Mouse (Mus musculus) heart, postnatal 36 days (tissue): ENCODE results near the gene Pick1. TPM values are rescaled to one million over a fixed set of nuclear protein-coding genes. Genes with fewer than 3 reads are reported as not detected.
A peak's percentile ranks its signal among the peaks of the same experiment; 100 is the strongest.
"Not testable (repeated sequence)": the region's sequence is repeated elsewhere in the genome, so short reads cannot be mapped to it uniquely, and the experiment has no call there.

ENCODE experiments used
- DNase-seq, 2 experiments: peaks; one replicate each; pipeline ENCODE4 v3.0.0; 2021 to 2022
- intact Hi-C: fragments of 180-260 bp; cut with DNase I; formaldehyde crosslinking; loops from one replicate; pipeline ENCODE4 v1.15.1; 2025
- total RNA-seq, 2 experiments: library from RNA; stranded (reverse); gene quantifications; 2 replicates each; pipeline ENCODE4 v1.2.3; 2021

Pick1 gene
- total RNA-seq, 2 experiments from 2014 or later = 22.4 to 24.1 TPM

DNA sequence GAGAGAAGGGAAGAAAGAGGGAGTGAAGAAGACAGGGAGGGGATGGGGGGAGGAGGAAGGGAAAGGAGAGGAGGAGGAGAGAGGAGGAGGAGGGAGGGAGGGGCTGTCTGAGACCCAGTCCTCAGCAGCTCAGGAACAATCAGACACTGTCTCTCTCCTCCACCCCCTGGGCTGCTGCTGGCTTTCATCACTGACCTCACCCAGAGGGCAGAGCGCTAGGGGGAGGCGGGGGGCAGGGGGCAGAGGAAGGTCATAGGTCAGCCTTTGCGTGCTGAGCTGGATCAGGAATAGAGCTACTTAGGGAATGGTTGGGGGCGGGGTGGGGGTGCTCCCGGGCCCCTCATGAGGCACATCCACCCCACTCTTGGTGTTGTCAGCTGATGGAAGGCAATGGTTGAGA lies 5.3 kb upstream of the Pick1 start:
- no peak for DNase-seq
- intact Hi-C loops = loop anchor here (1.0 to 5.0 kb wide), 3 partner anchors 244 to 439 kb away; no protein-coding TSS in a partner anchor

DNA sequence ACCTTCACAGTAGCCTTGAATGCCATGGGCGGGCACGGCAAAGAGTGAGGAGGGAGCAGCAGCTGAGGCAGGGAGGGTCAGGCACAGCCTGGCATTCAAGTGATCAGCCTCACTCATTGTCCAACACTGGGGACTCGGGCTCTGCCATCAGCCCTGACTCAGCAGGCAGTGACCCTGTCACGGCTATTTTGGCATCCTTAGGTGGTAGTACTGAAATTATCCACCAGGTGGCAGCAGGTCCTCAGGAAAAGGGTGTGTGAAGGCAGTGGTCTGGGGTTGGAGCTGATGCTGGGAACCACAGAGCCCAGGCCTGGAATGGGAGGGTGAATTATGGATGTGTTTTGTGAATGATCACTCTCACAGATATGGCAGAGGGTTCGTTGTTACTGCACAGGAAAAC lies 4.3 kb upstream of the Pick1 start:
- DNase-seq = peak; percentile 90 to 91
- intact Hi-C loops = loop anchor here (1.0 to 5.0 kb wide), 3 partner anchors 243 to 438 kb away; no protein-coding TSS in a partner anchor

DNA sequence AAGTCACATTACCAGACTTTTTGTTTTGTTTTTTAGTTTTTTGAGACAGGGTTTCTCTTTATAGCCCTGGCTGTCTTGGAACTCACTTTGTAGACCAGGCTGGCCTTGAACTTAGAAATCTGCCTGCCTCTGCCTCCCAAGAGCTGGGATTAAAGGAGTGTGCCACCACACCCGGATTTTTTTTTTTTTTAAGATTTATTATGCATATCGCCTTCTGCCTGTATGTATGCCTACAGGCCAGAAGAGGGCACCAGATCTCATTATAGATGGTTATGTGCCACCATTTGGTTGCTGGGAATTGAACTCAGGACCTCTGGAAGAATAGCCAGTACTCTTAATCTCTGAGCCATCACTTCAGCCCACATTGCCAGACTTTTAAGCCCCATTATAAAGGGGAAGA lies 3.2 kb upstream of the Pick1 start:
- intact Hi-C loops = loop anchor here (2.0 kb wide), 1 partner anchor 381 kb away; no protein-coding TSS in a partner anchor
- DNase-seq = not testable (repeated sequence)

DNA sequence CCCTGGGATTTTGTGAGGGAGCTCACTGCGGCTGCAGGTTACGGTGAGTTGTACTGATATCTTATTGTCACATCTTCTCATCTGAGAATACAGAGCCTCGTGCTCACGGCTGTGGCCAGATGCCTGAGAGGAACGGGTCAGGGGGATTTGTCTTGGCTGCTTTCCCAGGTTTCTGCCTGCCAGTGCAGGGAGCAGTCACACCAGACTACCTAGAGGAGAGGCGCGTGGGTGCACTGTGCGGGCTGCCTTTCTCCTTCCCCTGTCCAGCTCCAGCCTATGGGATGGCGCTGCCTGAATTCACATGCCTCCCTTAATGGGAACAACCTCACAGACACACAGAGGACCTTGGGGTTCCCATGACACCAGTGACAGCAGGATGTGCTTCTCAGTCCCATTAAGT lies 6.3 kb downstream of the Pick1 start:
- intact Hi-C loops = no loop called here
- no peak for DNase-seq

DNA sequence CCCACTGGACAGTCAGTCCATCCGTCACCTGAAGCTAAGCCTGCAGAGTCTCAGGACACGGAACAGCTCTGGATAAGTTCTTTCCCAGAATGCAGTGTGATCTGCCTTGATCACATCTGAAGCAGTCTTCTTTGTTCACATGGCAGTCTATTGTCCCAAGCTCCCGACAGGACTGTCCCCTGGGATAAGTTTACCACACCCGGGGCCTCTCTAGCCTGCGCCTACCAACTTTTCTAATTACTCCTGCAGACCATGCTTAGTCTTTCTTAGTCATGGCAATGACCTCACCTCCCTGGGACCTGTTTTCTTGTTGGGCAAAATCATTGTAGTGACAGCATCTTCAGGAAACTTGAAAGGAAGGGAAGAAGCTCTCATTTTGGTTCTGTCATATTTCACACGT lies 9.1 kb downstream of the Pick1 start:
- DNase-seq = no peak

DNA sequence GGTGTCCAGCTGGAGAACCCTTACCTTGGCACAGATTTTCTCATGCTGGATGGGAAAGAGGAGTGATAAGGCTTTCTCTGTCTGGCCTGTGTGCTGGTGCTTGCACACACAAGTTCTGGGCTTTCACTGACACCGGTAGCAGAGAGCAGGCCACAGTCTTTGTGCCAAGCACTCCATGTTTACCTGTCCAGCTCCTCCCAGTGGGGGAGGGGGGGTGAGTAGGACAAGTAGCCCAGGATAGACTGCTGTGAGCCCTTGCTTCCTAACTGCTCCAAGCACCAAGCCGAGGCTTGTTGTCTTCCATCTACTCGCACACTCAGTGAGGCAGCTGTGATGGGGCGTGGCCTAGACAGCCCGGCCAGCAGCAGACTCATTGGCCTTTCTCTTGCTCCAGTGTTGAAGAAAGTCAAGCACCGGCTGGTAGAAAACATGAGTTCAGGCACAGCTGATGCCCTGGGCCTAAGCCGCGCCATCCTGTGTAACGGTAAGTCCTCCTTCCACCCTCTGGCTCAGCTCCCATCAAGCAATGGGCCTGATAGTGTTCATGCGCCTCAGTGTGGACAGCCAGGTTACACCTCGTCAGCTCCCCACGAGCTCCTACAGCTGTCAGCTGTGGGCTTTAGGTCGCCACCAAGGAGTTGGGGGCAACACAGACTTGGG lies 13.7 kb downstream of the Pick1 start:
- intact Hi-C loops = loop anchor here (1.0 to 5.0 kb wide), 6 partner anchors 40 to 365 kb away; partner anchors contain the start of genes Dmc1, Maff and Tmem184b
- DNase-seq = no peak

More for the DNA sequence above, 9.1 kb downstream of the Pick1 start:
- intact Hi-C loops = no loop called here

DNA sequence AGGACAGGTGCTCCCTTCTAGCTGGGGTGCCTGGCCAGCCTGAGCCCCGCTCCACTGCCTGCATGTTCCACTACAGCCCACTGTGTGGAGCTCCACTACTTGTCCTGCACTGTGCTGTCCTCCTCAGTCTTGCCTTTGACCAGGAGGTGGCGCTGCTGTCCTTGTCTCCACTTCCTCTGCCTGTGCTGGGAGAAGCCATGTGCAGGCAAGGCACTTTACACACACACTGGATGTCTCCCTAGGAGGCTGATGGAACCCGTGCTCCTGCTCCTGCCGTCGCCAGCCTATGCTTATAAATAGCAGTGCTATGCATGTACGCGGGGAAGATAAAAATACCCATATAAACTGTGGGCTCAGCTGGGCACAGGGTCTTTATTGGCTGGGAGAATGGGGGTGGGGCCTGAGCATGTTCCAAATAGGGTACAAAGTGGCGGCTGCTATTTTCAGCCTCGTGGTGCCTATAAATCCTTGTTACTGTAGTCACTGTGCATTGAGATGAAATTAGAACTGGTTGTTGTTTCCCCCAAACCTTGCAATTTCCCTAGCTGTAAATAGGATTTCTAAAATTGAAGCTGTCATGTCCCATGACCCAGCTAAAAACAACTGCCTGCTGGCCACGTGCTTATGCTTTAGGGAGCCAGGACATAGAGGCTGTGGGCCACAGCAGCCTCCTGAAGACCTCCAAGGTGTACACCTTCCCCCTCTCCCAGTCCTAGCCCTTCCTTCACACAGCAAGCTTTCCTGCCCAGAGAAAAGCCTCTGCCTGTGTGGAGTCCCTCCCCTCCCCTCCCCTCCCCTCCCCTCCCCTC lies 14.5 kb downstream of the Pick1 start:
- intact Hi-C loops = loop anchor here (1.0 to 5.0 kb wide), 6 partner anchors 39 to 364 kb away; partner anchors contain the start of genes Dmc1, Maff and Tmem184b
- peak; percentile 95 to 96 for DNase-seq

DNA sequence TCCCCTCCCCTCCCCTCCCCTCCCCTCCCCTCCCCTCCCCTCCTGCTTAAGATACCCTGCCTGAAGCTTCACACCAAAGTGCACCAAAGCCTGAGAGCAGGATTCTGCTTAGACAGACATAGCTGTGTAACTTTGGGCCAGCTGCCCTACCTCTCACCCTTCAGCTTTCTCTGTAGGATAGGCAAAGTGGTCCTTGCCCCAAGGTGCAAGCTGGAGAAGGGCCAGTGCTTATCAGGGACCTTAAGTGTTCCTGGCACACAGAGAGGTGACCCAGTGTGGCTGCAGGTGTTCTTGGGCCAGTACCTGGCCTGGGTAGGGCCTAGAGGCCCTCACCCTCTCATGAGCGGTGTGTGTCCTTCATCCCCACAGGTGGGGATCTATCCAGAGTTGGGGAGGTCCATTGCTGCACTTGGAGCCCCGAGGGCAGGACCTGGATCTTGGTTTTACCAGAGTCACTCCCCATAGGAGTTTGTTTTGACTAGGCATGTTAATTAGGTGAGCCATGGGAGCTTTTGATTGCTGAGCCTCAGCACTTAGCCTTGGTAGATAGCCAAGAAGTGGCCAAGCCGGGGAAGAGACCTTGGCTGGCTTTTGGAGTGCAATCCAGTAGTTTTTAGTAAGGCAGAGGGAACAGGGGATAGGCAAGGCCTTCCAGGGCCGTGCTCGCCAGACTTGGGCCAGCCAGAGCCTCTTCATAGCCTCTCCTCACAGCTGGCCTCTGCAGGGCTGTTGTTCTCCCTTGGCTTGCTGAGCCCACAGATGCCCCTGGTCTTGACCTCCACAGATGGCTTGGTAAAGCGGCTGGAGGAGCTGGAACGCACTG lies 15.3 kb downstream of the Pick1 start:
- intact Hi-C loops = loop anchor here (5.0 kb wide), 3 partner anchors 38 to 363 kb away; partner anchors contain the start of genes Dmc1 and Maff
- peak in 1 of 2 experiments; percentile 41 for DNase-seq

DNA sequence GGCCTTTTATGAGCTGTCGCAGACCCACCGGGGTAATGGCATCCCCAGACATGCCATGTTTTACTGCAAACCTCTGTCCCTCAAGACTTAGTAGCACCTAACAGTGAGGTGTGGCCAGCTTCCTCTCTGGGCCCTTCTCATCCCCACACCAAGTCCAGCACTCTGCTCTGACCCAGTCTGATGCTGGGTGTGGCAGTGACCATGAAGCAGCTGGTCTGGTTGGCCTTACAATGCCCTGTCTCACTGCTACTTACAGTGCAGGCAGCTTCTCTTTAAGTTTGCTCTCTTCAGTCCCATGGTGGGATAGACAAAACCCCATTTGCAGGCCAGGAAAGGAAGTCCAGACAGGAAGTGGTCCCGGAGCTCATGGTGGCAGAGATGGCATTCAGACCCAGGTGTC lies 16.3 kb downstream of the Pick1 start:
- DNase-seq = no peak
- intact Hi-C loops = no loop called here

DNA sequence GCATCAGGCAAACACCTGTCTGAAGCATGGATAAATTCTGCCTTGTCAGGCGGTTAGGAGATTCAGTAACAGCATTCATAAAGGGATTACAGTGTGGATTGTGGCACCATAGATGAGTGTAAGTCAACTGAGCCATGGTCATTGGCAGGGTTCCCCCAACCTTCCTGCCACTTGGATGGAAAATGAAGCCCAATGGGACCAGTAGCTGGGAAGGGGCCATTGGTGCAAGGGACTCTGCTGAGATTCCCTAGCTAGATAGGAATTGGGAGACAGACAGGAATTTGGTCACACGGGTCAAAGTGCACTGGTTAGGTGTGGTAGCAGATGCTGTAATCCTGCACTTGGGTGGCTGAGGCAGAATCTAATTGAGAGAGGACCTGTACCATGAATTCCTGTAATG lies 21.3 kb downstream of the Pick1 start:
- DNase-seq = no peak
- intact Hi-C loops = no loop called here

DNA sequence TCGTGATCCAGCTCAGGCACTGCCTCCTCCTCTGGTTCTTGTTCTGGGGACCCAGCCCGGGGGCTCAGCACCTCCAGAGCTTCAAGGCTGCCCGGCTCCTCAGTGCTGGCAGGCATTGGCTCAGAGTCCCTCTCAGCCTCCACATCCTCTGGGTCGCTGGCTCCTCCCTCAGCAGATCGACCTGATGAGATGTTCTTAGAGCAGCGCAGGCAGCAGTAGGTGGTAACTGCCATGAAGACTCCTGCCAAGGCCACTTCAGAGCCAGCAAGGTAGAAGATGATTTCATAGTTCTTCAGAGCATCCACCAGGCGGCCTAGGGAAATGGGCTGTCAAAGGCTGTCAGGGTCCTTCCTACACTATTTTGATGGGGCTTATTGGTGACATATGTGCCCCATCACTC lies 22.2 kb downstream of the Pick1 start:
- intact Hi-C loops = no loop called here
- no peak for DNase-seq

DNA sequence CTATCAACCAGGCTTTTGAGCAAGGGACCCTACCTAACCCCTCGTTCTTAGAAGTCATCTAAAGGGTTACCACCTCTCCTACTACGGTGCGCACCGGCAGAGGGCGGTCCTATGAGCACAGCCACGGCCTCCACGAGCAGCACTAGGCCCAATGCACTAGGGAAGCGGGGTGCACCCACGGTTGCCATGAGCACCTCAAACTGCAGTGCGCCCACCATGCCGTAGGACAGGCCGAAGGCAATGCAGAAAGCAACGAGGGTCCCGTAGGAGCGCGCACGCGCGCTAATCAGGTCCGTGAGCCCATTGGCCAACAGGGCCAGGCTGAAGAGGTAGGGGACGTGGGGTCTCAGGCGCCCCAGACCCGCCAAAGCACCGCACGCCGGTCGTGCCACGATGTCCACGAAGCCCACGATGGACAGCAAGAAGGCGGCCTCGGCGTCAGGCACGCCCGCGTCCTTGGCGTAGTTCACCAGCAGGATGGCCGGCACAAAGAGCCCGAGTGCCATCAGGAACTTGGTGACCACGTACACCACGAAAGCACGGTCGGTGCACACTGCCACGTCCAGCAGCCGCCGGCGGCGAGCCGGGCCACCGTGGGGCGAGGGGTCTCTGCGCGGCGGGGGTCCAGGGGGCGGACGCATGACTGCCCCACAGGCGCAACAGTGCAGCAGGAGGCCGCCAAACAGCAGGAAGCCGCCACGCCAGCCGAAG lies 23.0 kb downstream of the Pick1 start:
- DNase-seq = no peak
- intact Hi-C loops = no loop called here

DNA sequence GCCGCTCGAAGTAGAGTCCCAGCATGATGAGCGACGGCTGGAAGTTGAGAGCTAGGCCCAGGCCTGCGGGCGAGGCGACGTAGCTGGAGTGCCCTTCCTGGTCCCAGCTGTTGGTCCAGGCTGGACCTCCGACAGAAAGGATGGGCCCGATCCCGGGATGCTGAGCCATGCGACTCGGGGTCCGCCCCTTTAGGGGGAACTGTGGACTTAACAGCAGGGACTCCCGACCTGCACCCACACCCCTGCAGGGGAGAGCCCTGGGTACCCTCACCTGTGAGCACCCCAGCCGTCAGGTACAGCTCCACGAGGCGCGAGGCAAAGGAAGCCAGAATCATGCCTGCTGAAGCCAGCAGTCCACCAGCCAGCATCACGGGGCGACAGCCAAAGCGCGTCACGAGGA lies 23.6 kb downstream of the Pick1 start:
- intact Hi-C loops = no loop called here
- no peak for DNase-seq

DNA sequence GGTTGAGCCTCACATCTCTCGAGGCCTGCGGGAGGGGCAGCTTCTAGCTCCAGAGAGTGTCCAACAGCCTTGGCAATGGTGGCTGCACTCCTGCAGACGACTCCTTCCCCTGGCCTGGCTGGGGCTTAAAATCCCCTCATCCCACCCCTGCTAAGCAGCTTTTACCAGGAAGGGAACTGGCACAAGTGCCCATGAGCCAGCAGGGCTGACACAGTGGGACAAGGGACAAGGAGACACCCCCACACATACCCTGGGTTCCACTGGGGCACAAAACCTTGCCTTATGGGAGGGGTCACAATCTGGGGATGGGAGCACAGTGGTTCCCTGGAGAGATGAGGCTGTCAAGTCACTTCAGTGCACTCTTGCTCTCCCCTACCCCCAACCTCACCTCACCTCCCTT lies 25.7 kb downstream of the Pick1 start, which contains the start of gene Slc16a8:
Slc16a8 (minus strand) TSS at position 101 of the 400 bp plus-strand sequence.
- intact Hi-C loops = no loop called here
- DNase-seq = no peak

DNA sequence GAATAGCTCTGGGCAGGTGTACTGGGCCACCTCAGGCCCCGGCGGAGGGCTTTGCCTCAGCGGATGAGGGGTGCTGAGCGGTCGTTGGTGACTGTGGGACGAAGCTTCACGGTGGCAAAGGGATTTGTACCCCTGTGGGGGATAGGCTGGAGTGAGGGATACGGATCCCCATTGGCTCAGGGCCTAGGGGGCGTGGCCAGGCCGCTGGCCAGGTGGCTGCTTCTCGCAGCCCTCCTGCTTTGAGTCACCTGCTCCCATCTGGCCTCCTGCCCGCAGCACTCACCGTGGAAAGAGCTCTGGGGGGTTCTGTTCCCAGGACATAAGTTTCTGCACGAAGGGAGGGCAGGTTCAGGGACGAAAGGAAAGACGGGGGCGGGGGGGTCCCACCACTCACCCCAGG lies 29.5 kb downstream of the Pick1 start:
- DNase-seq = no peak
- intact Hi-C loops = no loop called here

DNA sequence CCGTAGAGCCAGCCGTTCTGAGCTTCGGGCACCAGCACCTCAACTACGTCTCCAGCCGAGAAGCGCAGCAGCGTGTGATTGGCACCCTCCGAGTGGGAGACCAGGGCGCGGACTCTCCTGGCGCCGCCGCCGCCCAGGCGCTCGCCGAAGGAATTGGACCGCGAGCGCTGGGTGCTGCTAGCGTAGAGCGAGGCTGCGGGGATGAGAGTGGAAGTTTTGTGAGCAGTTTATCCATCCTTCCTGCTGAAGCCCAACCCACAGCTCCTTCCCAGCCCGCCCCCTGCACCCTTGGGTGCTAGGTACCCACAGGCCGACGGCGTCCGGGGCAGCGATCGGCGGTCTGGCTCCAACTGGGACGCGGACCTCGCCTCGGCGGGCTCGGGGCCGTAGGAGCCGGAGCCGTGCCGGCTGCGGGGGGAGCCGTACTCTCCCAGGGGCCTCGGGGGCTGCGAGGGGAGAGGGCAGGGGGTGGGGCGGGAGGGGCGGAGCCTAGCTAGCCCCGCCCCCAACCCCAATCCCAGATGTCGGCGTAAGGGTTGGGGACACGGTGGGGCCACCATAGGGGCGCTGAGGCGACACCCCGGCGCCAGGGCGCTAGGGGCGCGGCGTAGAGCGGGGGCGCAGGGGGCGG lies 32.2 kb downstream of the Pick1 start:
- peak in 1 of 2 experiments; percentile 45 for DNase-seq
- intact Hi-C loops = no loop called here

DNA sequence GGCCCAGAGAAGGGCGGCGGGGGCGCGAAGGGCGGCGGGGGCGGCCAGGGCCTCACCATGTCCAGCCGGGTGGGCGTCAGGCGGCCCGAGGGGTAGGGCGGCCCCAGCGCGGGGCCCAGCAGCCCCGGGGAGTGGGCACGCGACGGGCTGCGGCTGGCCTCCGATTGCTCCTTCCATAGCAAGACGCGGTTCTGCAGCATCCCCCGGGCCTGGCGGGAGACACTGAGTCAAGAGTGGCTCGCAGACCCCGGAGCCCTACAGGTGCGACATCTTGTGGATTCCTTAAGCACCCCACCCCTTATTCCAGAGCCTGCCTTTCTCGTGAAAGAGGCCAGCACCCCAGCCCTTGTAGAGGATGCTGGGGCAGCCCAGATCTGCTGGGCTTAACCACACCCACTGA lies 32.8 kb downstream of the Pick1 start:
- DNase-seq = no peak
- intact Hi-C loops = no loop called here

DNA sequence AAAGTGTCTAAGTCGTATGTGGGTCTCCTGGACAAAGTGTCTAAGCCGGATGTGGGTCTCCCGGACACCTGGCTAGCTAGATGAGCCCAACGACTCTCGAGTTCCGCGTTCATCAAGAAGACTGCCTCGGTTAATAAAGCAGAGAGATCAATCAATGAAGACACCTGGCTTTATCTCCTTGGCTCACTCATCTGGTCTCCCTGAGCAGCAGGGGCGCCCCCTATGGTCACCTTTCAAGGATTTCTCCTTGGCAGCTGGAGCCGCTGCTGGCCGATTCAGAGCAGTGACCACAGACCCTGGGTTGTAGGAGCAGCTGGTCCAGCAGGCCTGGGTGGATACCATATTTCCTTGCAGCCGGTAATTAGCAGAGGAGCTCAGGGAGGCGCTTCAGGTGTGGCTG lies 33.4 kb downstream of the Pick1 start:
- intact Hi-C loops = no loop called here
- DNase-seq = no peak

DNA sequence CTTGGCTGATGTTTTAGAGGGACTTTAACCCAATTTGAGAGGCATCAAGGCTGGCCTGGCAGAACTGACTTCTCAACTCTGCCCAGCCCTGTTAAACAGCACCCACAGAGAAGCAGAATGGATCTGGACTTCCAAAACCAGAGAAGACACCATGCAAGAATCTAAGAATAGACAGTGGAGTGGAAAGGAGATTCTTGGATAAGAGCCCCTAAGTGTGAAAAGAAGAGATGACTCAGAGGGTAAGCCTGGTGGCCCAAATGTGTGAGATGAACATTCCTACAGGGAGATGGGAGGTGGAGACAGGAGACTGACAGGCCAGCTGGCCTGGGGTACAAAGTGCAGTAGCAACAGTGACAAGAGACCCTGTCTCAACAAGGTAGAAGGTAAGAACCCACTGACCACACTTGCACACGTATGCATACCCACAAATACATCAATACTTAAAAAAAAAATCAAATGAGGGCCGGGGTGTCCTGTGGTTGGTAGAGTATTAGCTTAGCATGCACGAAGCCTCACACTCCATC lies 33.9 kb downstream of the Pick1 start:
- DNase-seq = no peak
- intact Hi-C loops = no loop called here
